Mouse (Mus musculus): ENCODE measurements around the gene Zfp740.
"Not testable (repeated sequence)": the region's sequence is repeated elsewhere in the genome, so short reads cannot be mapped to it uniquely, and the experiment has no call there.

Zfp740 gene

DNA sequence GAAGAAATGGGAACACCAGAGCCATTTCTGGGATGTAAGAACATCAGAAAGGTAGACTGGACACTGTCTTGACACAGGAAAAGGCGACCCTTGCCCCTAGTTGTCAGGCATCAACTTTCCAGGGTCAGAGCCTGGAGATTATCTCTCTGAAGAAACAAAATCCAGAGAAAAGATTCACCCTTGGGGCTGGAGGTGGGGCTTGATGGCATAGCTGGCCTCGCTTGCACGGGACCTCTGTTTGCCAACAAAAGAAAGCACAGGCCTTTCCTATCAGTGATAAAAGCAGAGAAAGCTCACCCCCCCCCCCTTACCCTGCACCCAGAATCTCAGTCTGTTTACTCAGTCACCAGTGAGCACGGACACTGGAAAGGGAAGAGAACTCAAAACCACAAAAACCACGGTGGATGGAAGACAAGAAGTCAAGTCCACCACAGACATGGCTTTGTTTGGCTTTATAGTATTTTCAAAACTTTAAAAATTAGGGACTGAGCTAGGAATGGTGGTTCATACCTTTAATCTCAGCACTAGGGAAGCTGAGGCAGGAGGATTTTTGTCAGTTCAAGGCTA lies 10.1 kb upstream of the Zfp740 start:
- DNase-seq (ENCODE audit: low spot score) = no peak

DNA sequence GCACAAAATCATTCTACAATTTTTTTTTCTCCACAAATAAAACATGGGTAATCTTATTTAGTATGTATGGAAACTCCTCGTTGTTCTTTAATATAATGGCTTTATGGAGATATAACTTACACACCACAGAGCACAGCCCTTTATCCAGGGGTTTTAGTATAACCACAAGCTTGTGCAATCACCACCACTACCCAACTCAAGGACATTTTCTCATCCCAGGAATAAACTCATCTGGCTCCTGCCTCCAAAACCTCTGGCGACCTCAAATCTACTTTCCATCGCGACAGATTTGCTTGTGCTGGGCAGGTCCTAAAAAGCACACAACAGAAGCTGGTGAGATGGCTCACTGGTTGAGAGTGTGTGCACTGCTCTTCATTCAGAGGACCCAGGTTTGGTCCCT lies 9.4 kb upstream of the Zfp740 start:
- no peak for DNase-seq (ENCODE audit: low spot score)

DNA sequence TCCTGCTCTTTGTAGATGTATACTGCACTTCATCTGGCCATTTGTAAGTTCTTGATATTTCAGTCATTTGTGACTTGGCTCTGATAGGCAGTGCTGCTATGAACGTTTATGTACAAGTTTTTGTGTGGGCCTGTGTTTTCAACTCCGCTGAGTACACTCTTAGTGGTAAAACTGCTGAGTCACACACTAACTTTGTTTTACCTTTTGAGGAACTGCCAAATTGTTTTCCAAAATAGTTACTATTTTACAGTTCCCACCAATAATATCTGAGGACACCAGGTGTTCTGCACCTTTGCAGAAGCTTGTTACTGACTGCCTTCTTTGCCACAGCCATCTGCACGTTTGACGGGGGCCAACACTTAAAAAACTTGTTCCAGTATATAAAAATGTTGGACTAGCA lies 8.6 kb upstream of the Zfp740 start:
- DNase-seq (ENCODE audit: low spot score) = no peak

DNA sequence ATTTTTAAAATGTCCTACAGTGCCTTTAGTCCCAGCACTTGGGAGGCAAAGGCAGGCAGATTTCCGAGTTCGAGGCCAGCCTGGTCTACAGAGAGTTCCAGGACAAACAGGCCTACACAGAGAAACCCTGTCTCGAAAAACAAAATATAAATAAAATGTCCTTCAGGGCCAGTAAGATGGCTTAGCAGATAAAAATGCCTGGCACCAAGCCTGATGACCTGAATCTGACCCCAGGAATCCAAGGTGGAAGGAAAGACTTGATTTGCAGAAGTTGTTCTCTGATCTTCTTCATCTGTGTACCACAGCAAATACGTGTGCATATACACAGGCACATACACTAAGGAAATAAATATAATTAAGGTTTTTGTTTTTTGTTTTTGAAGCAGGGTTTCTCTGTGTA lies 7.7 kb upstream of the Zfp740 start:
- DNase-seq (ENCODE audit: low spot score) = no peak

DNA sequence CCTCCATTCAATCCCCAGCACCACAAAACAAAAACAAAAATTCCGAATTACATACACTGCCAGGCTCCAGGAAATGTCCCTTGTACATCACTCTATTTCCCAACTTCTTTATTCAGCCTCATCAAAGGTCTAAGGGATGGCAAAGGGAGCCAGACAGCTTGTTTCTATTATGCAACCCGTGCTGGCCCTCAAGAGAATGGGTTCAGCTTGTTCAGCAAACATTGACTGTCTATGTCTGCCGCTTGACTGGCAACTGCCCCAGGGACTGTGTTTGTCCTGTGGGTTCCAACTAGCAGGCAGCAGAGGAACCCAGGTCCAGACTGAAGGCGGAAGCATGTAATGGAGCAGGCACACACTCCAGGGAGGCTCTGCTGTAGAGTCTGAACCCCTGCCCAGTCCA lies 4.2 kb upstream of the Zfp740 start:
- no peak for DNase-seq (ENCODE audit: low spot score)

DNA sequence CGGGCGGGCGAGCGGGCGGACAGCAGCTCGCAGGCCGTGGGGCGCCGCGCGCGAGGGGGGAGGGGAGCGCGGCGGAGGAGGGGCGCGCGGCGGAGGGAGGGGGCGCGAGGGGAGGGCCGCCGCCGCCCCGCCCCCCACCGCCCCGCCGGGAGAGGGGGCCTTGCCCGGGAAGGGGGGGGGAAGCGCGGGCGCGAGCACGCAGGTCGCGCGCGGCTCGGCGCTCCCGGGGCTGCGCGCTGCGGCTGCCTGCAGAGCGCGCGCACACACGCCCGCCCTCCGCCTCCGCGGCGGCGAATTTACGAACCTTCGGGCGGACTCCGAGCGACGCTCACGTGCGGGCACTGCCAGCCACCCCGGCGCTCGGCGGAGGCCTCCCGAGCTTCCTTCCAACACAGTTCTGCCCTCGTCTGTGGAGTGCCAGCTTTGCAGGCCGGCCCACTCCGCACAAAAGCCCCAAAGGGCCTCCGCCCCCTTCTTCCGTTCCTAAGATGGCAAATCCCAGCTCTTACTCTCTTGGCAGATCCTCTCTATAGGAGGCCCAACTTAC lies 859 bp downstream of the Zfp740 start:
- peak; percentile 17 for DNase-seq (ENCODE audit: low spot score)

DNA sequence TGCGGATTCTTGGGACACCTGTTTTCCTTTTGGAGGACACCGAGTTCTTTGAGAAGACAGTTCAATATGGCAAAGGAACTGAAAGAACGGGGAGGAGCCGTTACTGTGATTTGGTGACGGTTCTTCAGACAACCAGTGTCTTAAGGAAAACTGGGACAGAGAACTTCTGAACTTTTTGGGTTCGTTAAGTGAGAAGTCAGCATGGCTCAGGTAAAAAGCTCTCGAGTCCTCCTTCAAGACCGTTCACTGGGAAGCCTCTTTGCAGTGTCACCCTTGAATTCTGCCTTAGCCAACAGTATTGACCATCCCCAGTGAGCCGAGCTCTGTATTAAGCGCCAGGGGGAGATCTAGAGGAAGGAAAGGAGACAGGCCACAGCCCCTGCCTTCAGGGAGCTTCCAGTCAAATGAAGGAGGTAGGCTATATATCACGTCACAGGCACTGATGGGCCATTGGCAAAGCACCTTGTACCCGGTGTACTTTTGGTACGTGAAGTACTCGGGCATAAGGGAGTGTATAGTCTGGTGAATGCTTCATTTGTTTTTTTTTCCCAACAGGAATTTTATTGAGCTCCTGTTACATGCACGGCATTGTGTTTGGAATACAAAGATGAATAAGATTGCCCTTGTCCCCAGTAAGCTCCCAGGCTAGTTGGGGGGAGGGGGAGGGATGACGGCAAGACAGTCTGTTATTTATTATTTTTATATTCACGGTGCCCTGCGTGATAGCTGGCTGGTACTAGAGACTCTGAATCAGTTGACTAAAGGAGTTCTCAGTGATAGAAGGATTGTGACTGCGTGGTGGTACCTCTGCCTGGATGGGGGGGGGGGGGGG lies 1.8 kb downstream of the Zfp740 start, which contains the start of gene Csad:
Csad (minus strand) TSS at position 51 of the 832 bp plus-strand sequence.
- DNase-seq (ENCODE audit: low spot score) = peak; percentile 9

DNA sequence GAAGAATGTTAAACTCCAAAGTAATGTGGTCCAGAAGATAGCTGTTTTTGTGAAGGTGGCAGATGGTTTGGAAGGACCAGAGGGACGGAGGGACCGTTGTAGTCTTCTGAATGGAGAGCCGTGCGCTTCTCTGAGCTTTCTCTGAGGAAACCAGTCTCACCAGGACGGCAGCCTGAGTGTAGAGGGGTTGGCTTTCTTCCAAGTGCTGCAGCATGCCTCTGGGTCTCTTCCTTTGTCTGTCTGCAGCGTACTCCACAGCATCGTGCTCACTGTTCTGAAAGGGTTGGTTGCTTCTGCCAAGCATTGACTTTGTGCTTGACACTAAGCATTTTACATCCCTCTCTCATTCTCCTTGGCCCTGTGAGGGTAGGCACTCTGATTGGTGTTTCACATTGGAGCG lies 2.7 kb downstream of the Zfp740 start:
- DNase-seq (ENCODE audit: low spot score) = peak; percentile 12

DNA sequence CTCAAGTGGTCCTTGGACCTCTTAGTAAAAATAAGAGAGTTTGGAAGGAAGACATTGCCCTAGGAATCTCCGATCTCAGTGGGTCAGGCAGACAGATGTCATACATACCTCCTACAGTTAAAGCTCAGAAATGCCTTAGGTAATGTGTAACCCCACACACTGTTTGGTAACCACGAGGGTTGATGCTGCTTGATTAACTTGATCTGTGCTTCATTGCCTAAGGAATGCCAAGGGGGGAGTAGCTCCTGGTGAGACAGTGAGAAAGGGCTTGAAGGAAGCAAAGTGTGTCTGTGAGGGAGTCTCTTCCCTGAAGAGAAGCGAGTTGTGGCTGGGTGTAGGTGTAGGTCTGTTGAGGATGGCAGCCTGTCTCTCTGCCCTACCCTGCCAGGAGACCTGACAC lies 4.3 kb downstream of the Zfp740 start:
- no peak for DNase-seq (ENCODE audit: low spot score)

DNA sequence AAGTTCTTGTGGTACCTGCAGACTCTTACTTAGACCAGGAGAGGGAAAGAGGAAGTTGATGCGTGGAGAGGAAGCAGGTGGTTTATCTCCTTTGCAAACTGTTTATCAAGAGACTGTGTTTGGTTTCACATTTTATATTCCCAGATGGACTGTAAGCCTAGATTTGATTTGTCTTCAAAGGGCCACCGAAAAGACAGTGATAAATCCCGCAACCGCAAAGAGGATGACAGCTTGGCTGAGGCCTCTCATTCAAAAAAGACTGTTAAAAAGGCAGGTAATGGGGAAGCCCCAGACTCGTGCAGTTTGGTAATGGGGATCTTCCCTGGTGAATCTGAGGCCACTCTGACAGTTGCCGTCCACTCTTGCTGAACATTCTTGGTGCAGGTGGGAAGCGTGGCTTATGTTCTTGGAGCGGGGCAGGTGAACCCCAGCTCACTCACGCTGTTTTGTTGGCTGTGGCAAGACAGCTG lies 5.1 kb downstream of the Zfp740 start:
- DNase-seq (ENCODE audit: low spot score) = no peak

DNA sequence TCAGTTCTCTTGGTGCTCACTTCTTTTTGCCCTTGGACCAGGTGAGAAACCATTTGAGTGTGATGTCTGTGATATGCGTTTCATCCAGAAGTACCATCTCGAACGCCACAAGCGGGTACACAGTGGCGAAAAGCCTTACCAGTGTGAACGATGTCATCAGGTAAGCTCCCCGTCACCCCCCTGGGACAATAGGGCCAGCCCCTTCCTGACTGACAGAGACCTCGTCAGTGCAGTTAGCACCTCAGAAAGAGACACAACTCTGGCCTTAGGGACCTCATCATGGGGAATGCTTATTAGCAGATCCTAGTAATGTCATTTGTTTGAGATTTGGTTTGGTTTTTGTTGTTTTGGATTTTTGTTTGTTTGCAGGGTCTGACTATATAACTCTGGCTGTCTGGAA lies 6.1 kb downstream of the Zfp740 start:
- no peak for DNase-seq (ENCODE audit: low spot score)

DNA sequence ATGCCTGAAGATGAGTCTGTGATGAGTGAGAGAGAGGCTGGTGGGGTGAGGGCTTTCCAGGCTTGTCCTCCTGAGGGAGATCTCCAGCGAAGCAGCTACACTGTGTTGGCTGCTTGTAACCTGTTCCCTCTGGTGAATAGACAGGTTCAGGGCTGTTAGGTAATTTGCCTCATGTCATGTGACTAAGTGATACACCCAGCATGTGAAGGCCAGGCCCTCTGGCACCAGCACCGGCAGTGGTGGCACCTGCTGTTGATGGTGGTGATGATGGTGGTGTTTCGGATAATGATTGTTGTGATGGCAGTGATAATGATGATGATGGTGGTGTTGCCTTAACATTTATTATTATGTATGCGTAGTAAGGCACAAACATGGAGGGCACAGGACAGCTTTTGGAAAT lies 7.8 kb downstream of the Zfp740 start:
- DNase-seq (ENCODE audit: low spot score) = no peak

DNA sequence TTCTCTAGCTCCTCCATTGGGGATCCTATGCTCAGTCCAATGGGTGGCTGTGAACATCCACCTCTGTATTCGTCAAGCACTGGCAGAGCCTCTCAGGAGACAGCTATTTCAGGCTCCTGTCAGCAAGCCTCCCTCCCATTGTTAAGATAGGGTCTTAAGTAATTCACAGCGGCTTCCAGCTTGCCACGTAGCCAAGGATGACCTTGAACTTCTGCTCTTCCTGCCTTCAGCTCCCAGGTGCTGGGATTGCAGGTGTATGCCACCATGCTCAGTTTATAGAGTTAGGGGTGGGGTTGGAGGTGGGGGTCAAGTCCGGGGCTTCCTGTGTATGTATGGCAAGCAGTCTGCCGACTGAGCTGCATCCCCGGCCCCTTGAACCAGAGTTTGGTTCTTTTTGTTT lies 8.8 kb downstream of the Zfp740 start:
- no peak for DNase-seq (ENCODE audit: low spot score)

DNA sequence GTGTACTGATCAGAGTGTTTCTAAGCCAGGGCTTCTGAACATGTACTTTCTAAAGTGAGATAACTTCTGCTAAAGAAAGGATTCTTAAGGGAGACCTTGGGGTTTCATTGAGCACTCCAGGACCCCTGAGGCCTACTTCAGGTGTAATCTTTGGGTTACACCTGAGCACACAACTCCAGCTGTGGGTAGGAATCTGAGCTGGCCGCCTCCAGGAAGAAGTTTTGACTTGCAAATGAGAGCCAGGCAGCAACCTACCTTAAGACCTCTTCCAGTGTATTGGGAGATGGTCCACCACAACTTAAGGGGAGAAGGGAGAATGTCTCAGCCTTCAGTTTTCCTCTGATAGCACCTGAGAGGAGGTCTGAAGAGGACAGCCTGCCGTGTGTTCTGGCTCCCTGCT lies 11.1 kb downstream of the Zfp740 start:
- DNase-seq (ENCODE audit: low spot score) = no peak

DNA sequence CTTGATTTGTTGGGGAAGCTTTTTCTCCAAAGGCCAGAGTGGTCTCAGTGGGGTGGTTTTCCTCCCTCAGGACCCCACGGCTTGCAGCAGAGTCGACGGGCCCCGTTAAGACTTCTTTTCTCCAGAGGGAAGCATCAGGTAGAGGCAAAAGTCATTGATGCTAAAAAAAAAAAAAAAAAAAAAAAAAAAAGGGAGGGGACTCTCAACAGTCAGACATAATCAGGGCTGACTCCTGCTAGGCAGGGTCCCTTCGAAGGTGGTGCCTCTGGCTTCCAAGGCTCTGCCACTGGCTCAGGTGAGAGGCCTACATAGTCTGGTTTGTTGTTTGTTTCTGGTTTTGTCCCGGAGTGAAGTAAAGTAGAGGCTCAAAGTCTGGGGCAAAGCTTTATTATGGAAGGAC lies 12.6 kb downstream of the Zfp740 start:
- DNase-seq (ENCODE audit: low spot score) = no peak

DNA sequence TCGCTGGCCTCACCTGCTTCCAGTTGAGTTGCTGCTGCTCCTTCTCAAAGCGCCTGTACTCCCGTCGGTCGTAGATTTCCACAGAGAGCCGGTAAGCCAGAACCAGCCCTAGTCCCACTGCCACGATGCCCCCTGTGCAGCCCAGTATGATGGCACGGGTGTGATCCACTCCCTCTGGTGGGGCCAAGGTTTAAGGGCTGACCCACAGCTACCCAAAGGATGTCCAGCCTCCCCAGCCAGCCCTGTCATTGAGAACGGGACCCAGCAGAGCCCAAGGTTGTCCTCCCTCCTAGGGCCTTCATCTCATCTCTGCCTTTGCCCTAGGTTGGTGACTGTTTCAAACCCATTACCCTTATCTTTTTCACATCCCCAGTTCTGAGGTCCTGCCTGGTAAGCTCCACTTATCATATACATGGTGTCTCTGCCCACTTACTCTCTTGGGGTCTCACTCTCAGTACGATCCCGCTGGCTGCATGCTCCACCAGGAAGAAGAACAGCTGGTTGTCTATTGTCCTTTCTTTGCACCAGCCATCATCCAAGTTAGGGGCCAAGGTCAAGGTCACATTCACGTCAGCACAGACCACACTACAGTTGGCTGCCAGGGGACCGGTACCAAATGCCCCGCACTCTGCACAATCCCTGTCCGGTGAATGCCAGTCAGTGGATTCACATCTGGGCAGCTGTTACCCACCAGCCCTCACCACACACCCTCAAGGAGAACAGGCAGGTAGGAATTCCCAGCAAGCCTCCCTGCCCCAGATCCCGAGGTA lies 13.6 kb downstream of the Zfp740 start:
- no peak for DNase-seq (ENCODE audit: low spot score)

DNA sequence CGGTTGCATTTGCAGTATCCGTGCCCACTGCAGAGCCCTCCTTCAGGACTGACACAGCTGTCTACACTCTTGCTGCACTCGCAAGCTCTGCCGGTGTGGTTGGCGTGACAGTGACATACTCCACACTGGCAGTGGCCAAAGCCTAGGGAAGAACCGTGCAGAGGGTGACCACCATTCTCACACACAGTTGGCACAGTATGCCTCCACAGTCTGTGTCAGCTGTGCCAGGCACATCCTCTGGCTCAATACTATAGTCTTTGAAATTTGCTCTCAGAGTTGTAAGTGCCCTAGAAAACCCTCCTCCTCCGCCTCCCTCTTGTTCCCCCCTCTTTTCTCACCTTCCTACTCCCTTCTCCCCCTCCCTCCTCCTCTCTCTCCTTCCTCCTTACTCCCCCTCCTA lies 14.3 kb downstream of the Zfp740 start:
- no peak for DNase-seq (ENCODE audit: low spot score)

DNA sequence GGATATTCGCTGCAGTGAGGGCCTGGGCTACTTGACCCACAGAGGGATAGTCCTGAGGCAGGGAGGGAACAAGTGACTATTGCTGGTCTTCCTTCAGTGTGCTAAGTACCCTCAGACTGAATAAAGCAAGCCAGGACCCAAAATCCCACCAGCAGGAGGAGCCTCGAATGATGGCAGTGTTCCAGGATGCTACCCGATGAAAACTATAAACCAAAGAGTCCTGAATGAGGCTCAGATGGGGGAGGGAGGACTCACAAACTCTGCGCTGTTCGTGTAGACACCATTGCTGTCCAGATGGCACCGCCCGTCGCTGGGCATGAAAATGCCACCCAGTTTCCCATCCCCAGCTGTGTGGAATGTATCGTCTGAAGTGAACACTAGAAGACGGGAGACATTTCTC lies 19.3 kb downstream of the Zfp740 start:
- DNase-seq (ENCODE audit: low spot score) = no peak

DNA sequence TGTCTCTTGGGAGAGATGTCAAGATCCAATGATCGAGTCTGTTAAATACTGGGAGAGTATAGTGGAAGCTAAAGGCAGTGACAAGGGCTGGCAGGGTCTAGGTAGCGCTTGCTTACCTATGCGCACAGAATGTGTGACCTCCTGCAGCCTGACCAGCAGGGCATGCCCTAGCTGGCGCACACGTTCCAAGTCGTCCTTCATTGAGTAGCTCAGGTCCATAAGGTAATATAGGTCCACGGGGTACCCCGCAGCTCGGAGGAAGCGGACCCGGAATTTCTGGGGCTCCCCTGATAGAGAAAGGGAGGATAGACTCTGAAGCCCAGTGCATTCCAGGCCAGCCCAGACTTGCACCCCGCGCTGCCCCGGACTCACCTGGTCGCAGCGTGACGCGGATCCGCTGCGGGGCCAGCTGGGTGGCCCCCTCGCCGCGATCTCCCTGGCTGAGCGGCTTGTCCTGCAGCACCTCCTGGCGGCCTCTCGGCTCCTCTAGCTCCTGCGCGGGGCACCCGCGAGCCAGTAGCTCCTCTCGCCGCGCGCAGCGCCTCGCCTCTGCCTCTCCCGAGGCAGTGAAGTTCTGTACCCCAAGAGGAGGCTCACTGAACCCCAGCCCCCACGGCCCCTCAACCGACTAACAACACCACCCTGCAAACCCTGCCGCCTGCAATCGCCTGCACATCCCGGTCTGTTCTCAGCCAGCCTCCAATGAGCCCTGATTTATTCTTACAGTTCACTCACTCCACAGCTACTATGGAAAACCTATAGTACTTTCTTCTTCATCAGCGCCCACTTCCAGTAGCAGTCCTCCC lies 21.3 kb downstream of the Zfp740 start:
- DNase-seq (ENCODE audit: low spot score) = no peak

DNA sequence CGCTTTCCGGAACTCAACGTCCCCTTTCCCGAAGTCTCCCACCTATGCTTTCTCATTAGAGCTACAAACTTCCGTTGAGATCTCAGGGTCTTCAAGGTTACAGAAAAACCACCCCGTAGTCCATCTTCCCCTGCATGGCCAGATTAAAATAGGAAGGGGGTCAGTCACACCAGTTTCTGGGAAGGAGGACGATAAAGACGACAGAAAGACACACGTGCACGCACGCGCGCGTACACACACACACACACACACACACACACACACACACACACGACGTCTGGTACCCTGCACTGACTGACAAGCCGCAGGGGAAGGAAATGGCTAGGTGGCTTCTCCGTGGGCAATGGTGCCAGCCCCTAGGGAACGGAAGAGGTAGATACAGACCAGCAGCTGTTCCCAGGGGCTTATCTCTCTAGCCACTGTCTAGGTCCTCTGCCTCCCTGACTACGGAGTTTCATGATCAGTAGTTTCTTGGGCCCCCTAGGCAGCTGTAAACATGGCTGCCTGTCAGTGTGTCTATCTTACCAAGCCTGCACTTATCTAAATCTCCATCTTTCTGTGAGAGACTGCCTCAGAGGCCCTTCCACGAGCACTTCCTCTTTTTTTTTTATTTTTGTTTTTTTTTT lies 22.1 kb downstream of the Zfp740 start:
- DNase-seq (ENCODE audit: low spot score) = no peak

DNA sequence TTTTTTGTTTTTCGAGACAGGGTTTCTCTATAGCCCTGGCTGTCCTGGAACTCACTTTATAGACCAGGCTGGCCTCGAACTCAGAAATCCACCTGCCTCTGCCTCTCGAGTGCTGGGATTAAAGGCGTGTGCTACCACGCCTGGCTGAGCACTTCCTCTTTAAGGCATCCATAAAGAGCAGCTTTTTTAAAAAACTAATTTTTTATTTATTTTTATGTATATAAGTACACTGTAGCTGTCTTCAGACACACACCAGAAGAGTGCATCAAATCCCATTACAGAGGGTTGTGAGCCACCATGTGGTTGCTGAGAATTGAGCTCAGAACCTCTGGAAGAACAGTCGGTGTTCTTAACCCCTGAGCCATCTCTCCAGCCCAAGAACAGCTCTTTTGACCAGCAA lies 22.6 kb downstream of the Zfp740 start:
- not testable (repeated sequence) for DNase-seq (ENCODE audit: low spot score)
